In genomic region chr2:53728693-53729092, GRCm38 (mm10) we compare ENCODE assay signal across 22 mouse cellular contexts.
DNase-seq lines count a peak whose midpoint lies in the region; ATAC-seq lines count a peak whose summit lies in the region.
"Had no signal": no experiment of that assay in that cellular context is flagged by ENCODE, and none has a peak within 500 bp of the region (broad histone marks: within the 10 kb centered on the region; RNA-seq: fewer than 3 reads in every experiment).

No protein-coding gene starts in this region.

- H3K4me2 ChIP-seq in forebrain, embryonic 14.5 days (ENCODE audit: low read length), result no peak overlapping the region
- no peak overlapping the region for H3K4me2 ChIP-seq in forebrain, embryonic 16.5 days (ENCODE audit: low read length)
- no peak overlapping the region for H3K4me2 ChIP-seq in heart, embryonic 12.5 days
- H3K4me2 ChIP-seq: embryonic facial prominence, embryonic 13.5 days; forebrain, embryonic 13.5 days; heart, embryonic 11.5 days; hindbrain, embryonic 14.5 days had no signal

- intact Hi-C loops in left cerebral cortex, postnatal 25 days (cut with DNase I), result loop anchor here (1.0 to 5.0 kb wide), 3 partner anchors 17 to 359 kb away; partner anchors contain the start of gene Rprm

- H3K9ac ChIP-seq in forebrain, embryonic 14.5 days (ENCODE audit: low read length), result no peak overlapping the region
- no peak overlapping the region for H3K9ac ChIP-seq in forebrain, embryonic 16.5 days (replicated peaks; ENCODE audit: low read depth, low read length)
- no peak overlapping the region for H3K9ac ChIP-seq in heart, embryonic 12.5 days
- H3K9ac ChIP-seq: embryonic facial prominence, embryonic 13.5 days; forebrain, embryonic 13.5 days; hindbrain, embryonic 14.5 days had no signal

- H3K36me3 ChIP-seq in forebrain, embryonic 14.5 days (ENCODE audit: control insufficient read depth, insufficient read depth, low read length), result no peaks in the 10 kb centered on the region
- no peaks in the 10 kb centered on the region for H3K36me3 ChIP-seq in forebrain, embryonic 16.5 days (ENCODE audit: control insufficient read depth, insufficient read depth)
- no peaks in the 10 kb centered on the region for H3K36me3 ChIP-seq in heart, embryonic 12.5 days
- H3K36me3 ChIP-seq: embryonic facial prominence, embryonic 13.5 days; G1E; hindbrain, embryonic 10.5 days had no signal

- H3K4me1 ChIP-seq in forebrain, embryonic 14.5 days (ENCODE audit: control insufficient read depth, insufficient read depth, low read length), result no peaks in the 10 kb centered on the region
- no peaks in the 10 kb centered on the region for H3K4me1 ChIP-seq in forebrain, embryonic 16.5 days (replicated peaks; ENCODE audit: control insufficient read depth, insufficient read depth, low read length)
- no peaks in the 10 kb centered on the region for H3K4me1 ChIP-seq in heart, embryonic 12.5 days (replicated peaks)
- H3K4me1 ChIP-seq: embryonic facial prominence, embryonic 13.5 days; forebrain, embryonic 13.5 days; hindbrain, embryonic 10.5 days had no signal

- peak; percentile 20 for DNase-seq in forebrain, embryonic 14.5 days (ENCODE audit: low spot score)
- peak; percentile 4 for DNase-seq in layer of hippocampus, adult 9-11 months
- no peak for DNase-seq in layer of hippocampus, postnatal 14 days (ENCODE audit: low spot score in 2 of 2)
- peak; percentile 82 for DNase-seq in brain, adult 2 months (ENCODE audit: low read depth, low spot score)
- peak; percentile 21 to 85 for DNase-seq in left cerebral cortex, postnatal 25 days (ENCODE audit: low spot score in 2 of 2)
- DNase-seq: adrenal gland, adult 8-10 months; adrenal gland, postnatal 36 days; B cell, adult 2 months; cerebellum, adult 11-12 months; cerebellum, adult 9-10 months; cerebellum, postnatal 25 days; gastrocnemius, postnatal 14 days; heart, adult 2 months had no signal

- H3K9me3 ChIP-seq in forebrain, embryonic 14.5 days (replicated peaks; ENCODE audit: control insufficient read depth, low read length), result no peaks in the 10 kb centered on the region
- no peaks in the 10 kb centered on the region for H3K9me3 ChIP-seq in forebrain, embryonic 16.5 days (ENCODE audit: control insufficient read depth, low read length)
- H3K9me3 ChIP-seq in heart, embryonic 12.5 days (replicated peaks), result no peaks in the 10 kb centered on the region
- H3K9me3 ChIP-seq: embryonic facial prominence, embryonic 13.5 days; forebrain, embryonic 13.5 days; hindbrain, embryonic 10.5 days had no signal

- H3K27ac ChIP-seq in forebrain, embryonic 14.5 days (ENCODE audit: low read depth, low read length), result no peak overlapping the region
- no peak overlapping the region for H3K27ac ChIP-seq in forebrain, embryonic 16.5 days (ENCODE audit: low read length)
- H3K27ac ChIP-seq in heart, embryonic 12.5 days (ENCODE audit: poor library complexity, severe bottlenecking), result no peak overlapping the region
- H3K27ac ChIP-seq: embryonic facial prominence, embryonic 13.5 days; forebrain, embryonic 13.5 days; heart, adult 2 months; hindbrain, embryonic 10.5 days; hindbrain, embryonic 14.5 days had no signal

- no peak for ATAC-seq in forebrain, embryonic 14.5 days
- ATAC-seq in forebrain, embryonic 16.5 days, result no peak
- no peak for ATAC-seq in heart, embryonic 12.5 days (ENCODE audit: insufficient number of reproducible peaks, low FRiP score)
- ATAC-seq: CD4-positive, CD25-positive, alpha-beta regulatory T cell, adult 4 months; forebrain, embryonic 13.5 days had no signal

- no peak overlapping the region for H3K4me3 ChIP-seq in forebrain, embryonic 14.5 days (ENCODE audit: low read depth, low read length)
- H3K4me3 ChIP-seq in forebrain, embryonic 16.5 days (replicated peaks; ENCODE audit: low read length), result no peak overlapping the region
- H3K4me3 ChIP-seq in heart, embryonic 12.5 days, result no peak overlapping the region
- H3K4me3 ChIP-seq: embryonic facial prominence, embryonic 13.5 days; forebrain, embryonic 13.5 days; heart, adult 2 months; hindbrain, embryonic 10.5 days had no signal

- H3K27me3 ChIP-seq in forebrain, embryonic 14.5 days (replicated peaks; ENCODE audit: control insufficient read depth, insufficient read depth, low read length), result no peaks in the 10 kb centered on the region
- no peaks in the 10 kb centered on the region for H3K27me3 ChIP-seq in forebrain, embryonic 16.5 days (replicated peaks; ENCODE audit: control insufficient read depth, insufficient read depth, low read length)
- no peaks in the 10 kb centered on the region for H3K27me3 ChIP-seq in heart, embryonic 12.5 days (replicated peaks)
- H3K27me3 ChIP-seq: embryonic facial prominence, embryonic 13.5 days; forebrain, embryonic 13.5 days had no signal

Comparison
In these comparisons a context has a peak if more than half of its experiments do, and no peak if none do; other contexts are left out.
1. DNase-seq: peak in forebrain, embryonic 14.5 days (single experiment), layer of hippocampus, adult 9-11 months (single experiment), brain, adult 2 months (single experiment) and left cerebral cortex, postnatal 25 days (2 of 2); none in layer of hippocampus, postnatal 14 days (0 of 2).